Mouse (Mus musculus) ES-E14 (cell line): ENCODE measurements around the gene Gm8947. TPM values are rescaled to one million over a fixed set of nuclear protein-coding genes. Genes with fewer than 3 reads are reported as not detected.
"Not testable (repeated sequence)": the region's sequence is repeated elsewhere in the genome, so short reads cannot be mapped to it uniquely, and the experiment has no call there.

ENCODE experiments used
- DNase-seq: peaks from one replicate; pipeline ENCODE4 v3.0.0-alpha.2; 2013; ENCODE audit warnings: low read depth, low spot score
- H3K27ac ChIP-seq: 2 replicates; pipeline ENCODE4 v1.5.1; 2012; ENCODE audit warnings: low read depth, mild to moderate bottlenecking, low read length, moderate library complexity, mixed read lengths; ENCODE audit not compliant: poor library complexity, insufficient read depth, severe bottlenecking
- H3K36me3 ChIP-seq: 2 replicates; pipeline ENCODE4 v1.6.1; 2012; ENCODE audit warnings: mild to moderate bottlenecking, low read length, moderate library complexity, mixed read lengths; ENCODE audit not compliant: control insufficient read depth, poor library complexity, insufficient read depth, severe bottlenecking
- H3K4me1 ChIP-seq, 2 experiments: fragments of 150-350 bp in 1 of 2; sonication (generic) in 1 of 2; 2 replicates each; pipeline ENCODE4 v1.6.1; 2012; ENCODE audit warnings: low read length in 2 of 2, mild to moderate bottlenecking in 1 of 2, mixed read lengths in 1 of 2; ENCODE audit not compliant: control insufficient read depth in 2 of 2, insufficient read depth in 2 of 2, poor library complexity in 1 of 2
- H3K4me3 ChIP-seq, 2 experiments: fragments of 150-350 bp in 1 of 2; sonication (generic) in 1 of 2; 2 replicates each; pipeline ENCODE4 v1.5.1; 2012; ENCODE audit warnings: low read length in 2 of 2, low read depth in 1 of 2, mild to moderate bottlenecking in 1 of 2, mixed read lengths in 1 of 2; ENCODE audit not compliant: insufficient read depth in 1 of 2, poor library complexity in 1 of 2, severe bottlenecking in 1 of 2
- H3K9ac ChIP-seq: 2 replicates; pipeline ENCODE4 v1.6.1; 2012; ENCODE audit warnings: low read depth, mild to moderate bottlenecking, low read length, mixed read lengths; ENCODE audit not compliant: poor library complexity, insufficient read depth, severe bottlenecking
- H3K9me3 ChIP-seq: fragments of 150-350 bp; sonication (generic); 2 replicates; pipeline ENCODE4 v1.6.1; 2012; ENCODE audit warnings: low read depth, mild to moderate bottlenecking, low read length; ENCODE audit not compliant: control insufficient read depth, insufficient read depth
- CHD2 ChIP-seq: IDR thresholded peaks from 2 replicates; pipeline ENCODE4 v1.6.1; 2014; ENCODE audit warnings: mild to moderate bottlenecking, low read depth, low read length, inconsistent platforms
- HCFC1 ChIP-seq: IDR thresholded peaks from 2 replicates; pipeline ENCODE4 v1.6.1; 2012; ENCODE audit warnings: low read length, inconsistent platforms, borderline replicate concordance; ENCODE audit not compliant: insufficient read depth
- MAFK ChIP-seq: IDR thresholded peaks from 2 replicates; pipeline ENCODE4 v1.6.1; 2014; ENCODE audit warnings: mild to moderate bottlenecking, low read depth, low read length, inconsistent platforms; ENCODE audit not compliant: insufficient read depth
- ZC3H11A ChIP-seq: IDR thresholded peaks from 2 replicates; pipeline ENCODE4 v1.6.1; 2012; ENCODE audit warnings: low read depth, mild to moderate bottlenecking, inconsistent platforms, low read length, borderline replicate concordance
- ZNF384 ChIP-seq: IDR thresholded peaks from 2 replicates; pipeline ENCODE4 v1.6.1; 2012; ENCODE audit warnings: low read depth, low read length, inconsistent platforms
- in situ Hi-C, 2 experiments: fragments of 600-800 bp; cut with MboI; formaldehyde crosslinking; loops; one replicate each; pipeline ENCODE4 v1.15.1; 2025; ENCODE audit warnings: low sequenced_read_pairs in 2 of 2, inconsistent platforms in 1 of 2; ENCODE audit not compliant: unreplicated experiment in 2 of 2
- total RNA-seq: library from RNA; depleted of rRNA; stranded (reverse); fragments of 300-350 nt; gene quantifications from 2 replicates; pipeline ENCODE4 v1.2.3, GENCODE M21; 2012

Gene Gm8947
- total RNA-seq, 1 experiment: 0.49 TPM

DNA sequence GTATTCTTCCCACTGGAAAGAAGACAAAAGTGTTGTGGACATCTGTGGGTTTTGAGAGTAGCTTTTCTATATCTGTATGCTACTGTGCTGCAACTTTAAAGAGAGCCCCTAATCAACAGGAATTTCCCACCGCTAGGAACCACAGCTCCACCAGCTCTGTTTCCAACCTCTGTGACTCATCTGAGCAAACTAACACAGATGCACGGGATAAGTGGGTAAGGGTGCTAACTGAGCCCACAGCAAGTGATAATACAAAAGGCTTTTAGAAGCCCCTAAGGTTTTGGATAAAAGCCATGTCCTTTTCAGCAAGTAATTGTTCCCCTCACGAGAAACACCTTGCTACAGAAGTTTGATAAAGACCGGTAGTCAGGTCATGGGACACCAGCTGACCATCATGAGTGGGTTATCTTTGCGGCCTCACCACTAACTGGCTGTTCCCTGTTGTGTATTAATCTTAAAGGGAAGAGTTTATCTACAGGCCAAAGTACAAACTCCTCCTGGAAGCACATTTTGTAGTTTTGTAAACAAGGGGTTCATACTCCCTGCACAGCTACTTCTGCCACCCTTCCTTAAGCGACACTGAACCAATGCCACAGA lies 39.0 kb upstream of the Gm8947 start:
- in situ Hi-C loops: no loop called here
- H3K4me3 ChIP-seq: no peak overlapping the region
- H3K36me3 ChIP-seq: no peaks in the 10 kb centered on the region
- no peak overlapping the region for H3K9ac ChIP-seq
- no peak for DNase-seq
- H3K4me1 ChIP-seq: no peaks in the 10 kb centered on the region
- H3K9me3 ChIP-seq: no peaks in the 10 kb centered on the region
- TF ChIP-seq MAFK (no peak), ZNF384 (no peak), HCFC1 (no peak), ZC3H11A (no peak)
- H3K27ac ChIP-seq: no peak overlapping the region

DNA sequence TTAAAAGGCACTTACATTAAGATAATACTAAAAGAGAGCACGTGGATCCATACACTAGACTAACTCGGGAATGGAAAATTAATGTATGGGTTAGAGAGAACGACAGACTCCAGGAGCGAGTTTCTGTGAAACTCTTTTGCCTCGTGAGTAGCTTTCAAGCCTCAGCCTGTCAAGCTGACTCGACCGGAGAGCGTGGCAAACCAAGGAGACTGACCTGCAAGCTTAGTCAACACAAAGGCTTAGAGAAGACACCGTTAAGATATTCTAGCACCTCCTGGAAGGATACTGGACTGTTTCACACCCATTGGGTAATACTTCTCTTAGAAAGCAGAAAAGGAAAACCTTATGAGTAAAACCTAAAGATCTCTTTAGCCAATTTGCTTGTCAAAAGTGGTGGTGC lies 38.0 kb upstream of the Gm8947 start:
- DNase-seq, H3K4me1 ChIP-seq, H3K9ac ChIP-seq, in situ Hi-C loops, H3K27ac ChIP-seq, H3K9me3 ChIP-seq, H3K36me3 ChIP-seq, H3K4me3 ChIP-seq: not testable (repeated sequence)

DNA sequence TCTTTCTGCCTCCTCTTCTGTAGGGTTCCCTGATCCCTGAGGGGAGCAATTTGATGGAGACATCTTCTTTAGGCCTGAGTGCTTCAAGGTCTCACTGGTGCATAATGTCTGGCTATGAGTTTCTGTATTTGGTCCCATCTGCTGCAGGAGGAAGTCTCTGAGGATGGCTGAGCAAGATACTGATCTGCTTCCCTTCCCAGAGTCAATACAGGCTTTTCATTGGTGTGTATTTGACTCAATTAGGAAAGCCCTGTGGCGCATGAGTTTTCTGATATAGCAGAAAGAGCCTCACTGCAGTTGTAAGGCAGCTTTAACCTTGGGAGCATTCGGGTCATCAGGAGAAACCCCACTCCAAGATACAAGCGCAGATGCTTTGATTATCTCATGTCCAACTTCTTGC lies 36.0 kb upstream of the Gm8947 start:
- Histone ChIP-seq H3K4me3 (no peak overlapping the region), H3K4me1 (no peaks in the 10 kb centered on the region), H3K36me3 (no peaks in the 10 kb centered on the region), H3K9ac (no peak overlapping the region), H3K9me3 (no peaks in the 10 kb centered on the region), H3K27ac (no peak overlapping the region)
- in situ Hi-C loops: no loop called here
- no peak for DNase-seq
- no peak for TF ChIP-seq CHD2
- no peak for TF ChIP-seq HCFC1
- TF ChIP-seq ZC3H11A: no peak
- TF ChIP-seq MAFK: no peak
- no peak for TF ChIP-seq ZNF384

DNA sequence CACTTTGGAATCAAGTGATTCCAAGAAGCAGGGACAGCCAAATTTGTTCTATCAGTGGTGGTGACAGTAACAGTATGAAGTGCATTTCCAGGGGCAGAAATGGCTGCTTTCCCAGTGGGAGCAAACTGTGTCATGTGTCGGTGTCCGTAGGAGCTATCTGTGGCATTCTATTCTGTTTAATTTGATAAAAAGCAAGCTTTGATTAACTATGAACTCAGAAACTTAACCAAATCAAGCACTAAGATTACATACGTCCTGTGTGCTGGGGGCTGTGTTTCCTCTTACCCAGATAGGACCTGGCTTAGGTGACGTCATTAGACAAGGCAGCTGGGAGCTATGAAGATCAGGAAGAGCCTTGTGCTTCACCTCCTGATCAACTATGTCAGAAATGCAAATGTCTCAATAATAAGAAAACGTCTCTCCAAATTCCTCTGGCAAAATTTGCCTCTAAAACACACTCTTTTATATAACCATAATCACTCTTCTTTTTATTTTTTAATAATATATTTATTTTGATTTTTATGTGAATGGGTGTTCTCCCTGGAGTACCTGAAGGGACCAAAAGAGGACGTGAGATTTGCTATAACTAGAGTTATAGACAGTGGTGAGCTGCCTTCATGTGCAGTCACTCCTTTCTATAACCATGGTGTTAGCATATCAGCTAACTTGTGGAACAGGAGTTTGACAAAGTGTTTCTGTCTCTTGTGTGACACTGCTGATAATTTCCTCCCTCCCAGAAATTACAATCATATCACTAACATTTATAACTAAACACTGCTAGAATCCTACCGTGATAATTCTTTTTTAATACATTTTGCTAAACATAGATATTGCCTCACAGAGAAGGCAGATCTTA lies 35.2 kb upstream of the Gm8947 start:
- DNase-seq: no peak
- TF ChIP-seq ZNF384 (no peak), CHD2 (no peak), ZC3H11A (no peak), MAFK (no peak), HCFC1 (no peak)
- H3K4me3 ChIP-seq: no peak overlapping the region
- H3K36me3 ChIP-seq: no peaks in the 10 kb centered on the region
- H3K9me3 ChIP-seq: no peaks in the 10 kb centered on the region
- no peaks in the 10 kb centered on the region for H3K4me1 ChIP-seq
- no peak overlapping the region for H3K9ac ChIP-seq
- in situ Hi-C loops: no loop called here
- no peak overlapping the region for H3K27ac ChIP-seq
